Mouse (Mus musculus) bone marrow macrophage, adult 2 months (primary cell): ENCODE data around the gene Pde4dip.

Experiments
- CTCF ChIP-seq: IDR thresholded peaks from 2 replicates; pipeline ENCODE4 v1.5.1; 2012; ENCODE audit warnings: low read depth, mild to moderate bottlenecking, low read length, moderate library complexity
- POLR2A ChIP-seq: IDR thresholded peaks from 2 replicates; pipeline ENCODE4 v1.6.1; 2012; ENCODE audit warnings: mild to moderate bottlenecking, low read depth, low read length, borderline replicate concordance

- TF ChIP-seq CTCF: no peak
- TF ChIP-seq POLR2A: no peak
Observed at GRCm38 (mm10) chr3:97790150-97790549, 98.4 kb downstream of the Pde4dip start.
